Mouse (Mus musculus): ENCODE data around the gene Lpp. TPM values are rescaled to one million over a fixed set of nuclear protein-coding genes. Genes with fewer than 3 reads are reported as not detected.

The Lpp gene
- polyA plus RNA-seq, 1 experiment from 2014 or later, result 10.3 TPM

DNA sequence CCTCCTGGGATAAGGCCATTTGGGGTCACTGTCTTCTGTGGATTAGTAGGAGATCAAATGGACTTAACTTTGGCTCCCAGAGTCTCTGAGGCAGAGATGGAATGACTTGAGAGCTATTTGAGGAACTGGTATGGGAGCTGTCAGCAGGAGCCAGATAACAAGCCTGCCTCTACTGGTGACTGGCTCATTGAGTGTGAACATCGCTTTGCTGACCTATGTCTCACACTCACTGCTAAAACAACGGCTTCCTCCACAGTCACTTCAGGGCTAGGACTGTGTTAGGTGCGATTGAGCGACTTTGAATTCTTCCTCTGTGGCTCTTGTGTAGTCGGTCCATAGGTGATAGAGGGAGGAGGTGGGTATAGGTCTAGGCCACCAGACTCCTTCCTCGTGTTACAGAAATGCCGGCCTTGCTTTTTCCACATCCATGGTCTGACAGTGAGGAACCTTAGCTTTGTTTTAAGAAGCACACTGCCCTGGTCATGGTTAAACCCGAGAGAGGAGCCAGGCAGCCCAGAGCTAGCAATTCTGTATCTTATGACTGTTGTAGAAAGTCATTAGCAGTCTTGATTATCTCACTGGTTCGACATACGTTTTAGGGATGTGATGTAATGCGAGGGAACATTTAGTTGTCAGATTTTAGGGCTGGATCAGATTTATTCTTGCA is 108.5 kb downstream of the Lpp start:
- ATAC-seq (ENCODE audit: low read depth), result no peak

DNA sequence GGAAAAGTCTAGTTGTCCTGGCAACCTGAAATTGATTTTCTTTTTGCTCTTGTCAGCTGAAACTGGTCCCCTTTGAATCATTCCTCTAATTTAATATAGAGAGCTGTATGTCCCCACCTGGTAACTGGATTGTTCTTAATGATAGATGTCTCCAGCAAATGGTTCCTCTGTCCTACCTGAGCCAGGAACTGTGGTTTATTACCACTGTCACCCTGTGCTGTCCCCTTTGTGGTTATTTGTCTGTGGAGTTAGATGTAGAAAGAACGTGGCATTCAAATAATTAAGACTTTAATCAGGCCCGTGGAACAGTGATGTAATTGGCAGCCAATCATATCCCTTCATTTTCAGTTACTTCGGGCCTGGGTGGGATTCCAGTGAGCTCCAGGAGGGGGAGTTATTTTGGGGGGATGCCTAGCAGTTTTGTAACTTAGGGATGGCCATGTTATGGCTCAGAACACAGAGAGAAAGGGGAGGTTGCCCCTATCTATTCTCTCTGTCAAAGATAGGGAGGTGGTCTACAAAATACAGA is 109.1 kb downstream of the Lpp start:
- 60% methylated on average over 3 of the region's 3 CpGs for WGBS (ENCODE audit: insufficient replicate concordance)
- Histone ChIP-seq H3K4me1 (ENCODE audit: control insufficient read depth, low read depth, low read length) (no peaks in the 10 kb centered on the region), H3K9me3 (replicated peaks; ENCODE audit: control insufficient read depth, low read length) (no peaks in the 10 kb centered on the region), H3K4me3 (ENCODE audit: low read depth, low read length) (no peak overlapping the region), H3K27ac (ENCODE audit: low read length) (no peak overlapping the region), H3K36me3 (ENCODE audit: control insufficient read depth, insufficient read depth) (no peaks in the 10 kb centered on the region), H3K27me3 (ENCODE audit: control insufficient read depth, insufficient read depth, low read depth, low read length) (no peaks in the 10 kb centered on the region), H3K4me2 (ENCODE audit: low read depth, low read length) (no peak overlapping the region), H3K9ac (ENCODE audit: low read depth, low read length) (no peak overlapping the region)
- ATAC-seq (ENCODE audit: low read depth), result no peak

More for the DNA sequence above, 108.5 kb downstream of the Lpp start:
- H3K4me2 ChIP-seq (ENCODE audit: low read depth, low read length), result no peak overlapping the region
- no peaks in the 10 kb centered on the region for H3K36me3 ChIP-seq (ENCODE audit: control insufficient read depth, insufficient read depth)
- no peak overlapping the region; the same call in 1 of the 2 replicates for H3K27ac ChIP-seq (ENCODE audit: low read length)
- H3K9ac ChIP-seq (ENCODE audit: low read depth, low read length), result no peak overlapping the region
- H3K4me1 ChIP-seq (ENCODE audit: control insufficient read depth, low read depth, low read length), result no peaks in the 10 kb centered on the region
- no peaks in the 10 kb centered on the region for H3K9me3 ChIP-seq (replicated peaks; ENCODE audit: control insufficient read depth, low read length)
- H3K4me3 ChIP-seq (ENCODE audit: low read depth, low read length), result no peak overlapping the region
- 58% methylated on average over 11 of the region's 11 CpGs for WGBS (ENCODE audit: insufficient replicate concordance)
- no peaks in the 10 kb centered on the region for H3K27me3 ChIP-seq (ENCODE audit: control insufficient read depth, insufficient read depth, low read depth, low read length)

DNA sequence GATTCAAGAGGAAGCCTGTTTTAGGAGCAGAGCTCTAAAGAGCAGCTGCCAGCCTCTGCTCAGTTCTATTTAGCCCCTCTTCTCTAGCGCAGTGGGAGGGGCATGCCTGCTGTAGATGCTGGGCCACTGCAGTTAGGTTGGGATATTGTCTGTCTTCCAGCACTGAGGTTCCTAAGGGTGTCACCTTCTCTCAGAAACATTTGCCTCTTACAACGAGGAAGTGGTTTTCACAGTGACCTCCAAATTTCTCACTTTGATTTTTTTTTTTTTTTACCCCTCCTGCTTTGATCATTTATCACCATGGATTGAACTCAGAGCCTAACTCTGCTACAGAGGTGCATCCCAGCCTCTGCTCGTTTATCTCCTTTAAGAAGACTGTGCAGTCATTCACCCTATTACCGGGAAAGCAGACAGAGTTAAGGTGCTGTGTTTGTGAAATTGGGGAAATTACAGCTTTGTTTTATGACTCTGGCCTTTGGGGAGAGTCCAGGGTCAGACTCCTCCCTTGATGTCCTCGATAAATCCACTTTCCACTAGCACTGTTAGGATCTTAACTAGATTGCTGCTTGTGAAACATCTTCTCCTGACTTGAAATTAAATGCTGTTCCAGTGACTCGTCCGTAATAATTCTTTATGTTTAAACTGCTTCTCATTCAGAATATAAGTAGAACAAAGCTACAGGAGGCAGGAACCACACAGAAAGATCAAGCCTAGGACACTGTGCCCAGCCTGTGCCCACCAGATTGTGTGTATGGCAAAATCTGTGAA is 111.7 kb downstream of the Lpp start:
- no peak for ATAC-seq (ENCODE audit: low read depth)
- Histone ChIP-seq H3K4me1 (ENCODE audit: control insufficient read depth, low read depth, low read length) (no peaks in the 10 kb centered on the region; the same call in 1 of the 2 replicates), H3K4me2 (ENCODE audit: low read depth, low read length) (no peak overlapping the region), H3K9ac (ENCODE audit: low read depth, low read length) (no peak overlapping the region), H3K36me3 (ENCODE audit: control insufficient read depth, insufficient read depth) (no peaks in the 10 kb centered on the region), H3K9me3 (replicated peaks; ENCODE audit: control insufficient read depth, low read length) (no peaks in the 10 kb centered on the region), H3K27ac (ENCODE audit: low read length) (no peak overlapping the region), H3K4me3 (ENCODE audit: low read depth, low read length) (no peak overlapping the region), H3K27me3 (ENCODE audit: control insufficient read depth, insufficient read depth, low read depth, low read length) (no peaks in the 10 kb centered on the region)
- WGBS (ENCODE audit: insufficient replicate concordance), result 42% methylated on average over 7 of the region's 7 CpGs

DNA sequence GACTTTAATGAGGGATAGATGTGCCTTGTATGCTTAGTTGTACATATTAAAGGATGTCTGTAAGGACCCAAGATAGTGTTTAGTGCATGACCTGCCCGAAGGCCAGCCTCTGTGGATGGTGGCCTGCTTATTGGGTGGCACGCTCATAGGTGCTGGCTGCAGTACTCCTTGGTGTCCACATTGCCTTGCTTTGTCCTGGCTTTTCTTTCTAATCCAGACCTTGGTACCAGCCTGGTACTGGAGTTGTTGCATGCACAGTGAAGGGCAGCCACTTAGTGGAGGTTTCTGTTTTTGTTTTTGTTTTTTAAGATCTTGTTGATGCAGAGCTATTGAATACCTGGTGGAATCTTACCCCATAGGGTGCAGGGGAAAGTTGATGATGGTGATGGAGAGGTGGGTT is 112.9 kb downstream of the Lpp start:
- WGBS (ENCODE audit: insufficient replicate concordance), result 65% methylated on average over 2 of the region's 2 CpGs
- H3K9ac ChIP-seq (ENCODE audit: low read depth, low read length), result no peak overlapping the region
- no peak overlapping the region for H3K4me3 ChIP-seq (ENCODE audit: low read depth, low read length)

DNA sequence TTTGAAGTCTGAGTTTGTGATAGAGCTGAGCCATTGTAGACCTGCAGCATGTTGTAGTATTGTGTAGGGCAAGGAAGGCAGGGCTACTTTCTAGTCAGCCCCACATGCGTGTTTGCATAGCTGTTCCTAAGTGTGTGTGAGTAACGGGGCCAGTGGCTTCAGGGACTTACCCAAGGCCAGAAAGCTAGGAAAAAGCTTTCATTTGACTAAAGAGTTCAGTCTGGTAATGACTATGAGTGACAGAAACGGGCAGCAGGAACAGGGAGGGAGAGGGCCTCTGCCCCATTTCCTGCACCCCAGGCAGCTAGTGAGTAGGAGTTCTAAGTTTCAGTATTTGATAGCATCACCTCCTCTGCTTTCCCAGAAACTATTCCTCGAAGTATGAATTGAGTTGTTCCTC is 113.4 kb downstream of the Lpp start:
- Histone ChIP-seq H3K9me3 (replicated peaks; ENCODE audit: control insufficient read depth, low read length) (no peaks in the 10 kb centered on the region), H3K4me2 (ENCODE audit: low read depth, low read length) (no peak overlapping the region), H3K9ac (ENCODE audit: low read depth, low read length) (no peak overlapping the region), H3K27ac (ENCODE audit: low read length) (no peak overlapping the region), H3K4me1 (ENCODE audit: control insufficient read depth, low read depth, low read length) (no peaks in the 10 kb centered on the region; the same call in 1 of the 2 replicates), H3K4me3 (ENCODE audit: low read depth, low read length) (no peak overlapping the region), H3K27me3 (ENCODE audit: control insufficient read depth, insufficient read depth, low read depth, low read length) (no peaks in the 10 kb centered on the region), H3K36me3 (ENCODE audit: control insufficient read depth, insufficient read depth) (no peaks in the 10 kb centered on the region)
- ATAC-seq (ENCODE audit: low read depth), result no peak
- whole genome bisulfite sequencing (ENCODE audit: insufficient replicate concordance), result 36% methylated on average over 4 of the region's 4 CpGs

More for the DNA sequence above, 112.9 kb downstream of the Lpp start:
- no peaks in the 10 kb centered on the region for H3K36me3 ChIP-seq (ENCODE audit: control insufficient read depth, insufficient read depth)
- no peak overlapping the region for H3K27ac ChIP-seq (ENCODE audit: low read length)
- no peaks in the 10 kb centered on the region for H3K9me3 ChIP-seq (replicated peaks; ENCODE audit: control insufficient read depth, low read length)
- no peak overlapping the region for H3K4me2 ChIP-seq (ENCODE audit: low read depth, low read length)
- no peak for ATAC-seq (ENCODE audit: low read depth)
- H3K27me3 ChIP-seq (ENCODE audit: control insufficient read depth, insufficient read depth, low read depth, low read length), result no peaks in the 10 kb centered on the region
- H3K4me1 ChIP-seq (ENCODE audit: control insufficient read depth, low read depth, low read length), result no peaks in the 10 kb centered on the region; the same call in 1 of the 2 replicates

DNA sequence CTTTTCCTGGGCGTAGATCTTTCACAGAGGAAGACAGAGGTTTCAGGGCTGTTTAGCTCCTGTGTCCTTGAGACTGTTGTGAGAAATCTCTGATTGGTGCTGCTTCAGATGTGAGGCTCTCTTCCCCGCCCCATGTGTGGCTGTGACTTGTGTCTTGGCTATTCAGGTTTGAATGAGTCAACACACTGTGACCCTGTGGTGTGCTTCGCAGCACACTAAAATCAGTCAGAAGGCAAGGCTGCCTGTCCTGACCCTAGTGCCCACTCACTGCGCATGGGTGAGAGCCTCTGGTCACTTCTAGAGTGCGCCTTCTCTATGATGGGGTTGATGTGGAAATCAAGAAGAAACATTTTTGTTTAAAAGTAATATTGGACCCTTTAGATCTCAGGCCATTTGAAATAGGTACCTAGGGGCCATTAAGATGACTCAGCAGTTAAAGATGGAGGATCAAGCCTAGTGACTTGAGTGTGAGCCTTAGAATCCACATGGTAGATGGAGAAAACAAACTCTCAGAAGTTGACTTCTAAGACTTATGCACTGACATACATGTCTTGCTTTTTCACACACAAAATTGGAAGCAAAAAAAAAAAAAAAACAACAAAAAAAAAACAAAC is 114.7 kb downstream of the Lpp start:
- H3K36me3 ChIP-seq (ENCODE audit: control insufficient read depth, insufficient read depth), result no peaks in the 10 kb centered on the region
- no peaks in the 10 kb centered on the region for H3K27me3 ChIP-seq (ENCODE audit: control insufficient read depth, insufficient read depth, low read depth, low read length)
- no peak overlapping the region for H3K4me2 ChIP-seq (ENCODE audit: low read depth, low read length)
- no peak overlapping the region for H3K27ac ChIP-seq (ENCODE audit: low read length)
- no peaks in the 10 kb centered on the region; the same call in 1 of the 2 replicates for H3K4me1 ChIP-seq (ENCODE audit: control insufficient read depth, low read depth, low read length)
- no peak overlapping the region for H3K9ac ChIP-seq (ENCODE audit: low read depth, low read length)
- H3K4me3 ChIP-seq (ENCODE audit: low read depth, low read length), result no peak overlapping the region
- 66% methylated on average over 5 of the region's 5 CpGs for WGBS (ENCODE audit: insufficient replicate concordance)
- no peaks in the 10 kb centered on the region for H3K9me3 ChIP-seq (replicated peaks; ENCODE audit: control insufficient read depth, low read length)
- no peak for ATAC-seq (ENCODE audit: low read depth)

DNA sequence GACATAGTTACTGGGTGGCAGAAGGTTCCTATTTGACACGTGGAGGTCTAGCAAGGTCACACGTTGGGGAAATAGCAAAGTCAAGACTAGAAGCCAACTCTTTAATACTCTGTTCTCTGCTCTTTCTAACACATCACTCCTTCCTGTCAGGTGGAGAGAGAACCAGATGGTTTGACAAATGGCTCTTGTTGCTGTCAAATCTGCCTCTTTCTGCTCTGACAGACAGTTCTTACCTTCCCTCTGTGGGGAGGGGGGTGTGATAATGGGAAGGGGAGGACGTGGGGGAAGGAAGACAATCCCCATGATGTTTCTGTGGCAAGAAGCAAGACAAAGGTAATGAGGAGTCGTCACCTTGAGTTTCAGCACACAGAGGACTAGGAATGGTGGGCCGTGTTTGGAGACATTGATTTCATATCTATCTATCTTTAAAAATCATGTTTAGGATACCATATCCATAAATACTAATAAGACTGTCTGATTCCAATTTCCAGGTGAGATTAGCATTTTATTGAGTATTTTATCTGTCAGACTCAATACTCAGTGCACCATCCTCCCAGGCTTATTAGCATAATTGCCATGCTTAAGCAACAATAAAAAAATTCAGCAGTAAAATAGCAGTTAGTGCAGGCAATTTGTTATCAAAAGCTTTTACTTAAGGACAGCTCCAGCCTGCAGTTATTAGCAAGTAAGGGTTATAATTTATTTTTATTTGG is 115.9 kb downstream of the Lpp start:
- Histone ChIP-seq H3K4me3 (ENCODE audit: low read depth, low read length) (no peak overlapping the region), H3K9ac (ENCODE audit: low read depth, low read length) (no peak overlapping the region), H3K36me3 (ENCODE audit: control insufficient read depth, insufficient read depth) (no peaks in the 10 kb centered on the region), H3K27me3 (ENCODE audit: control insufficient read depth, insufficient read depth, low read depth, low read length) (no peaks in the 10 kb centered on the region), H3K27ac (ENCODE audit: low read length) (no peak overlapping the region), H3K9me3 (replicated peaks; ENCODE audit: control insufficient read depth, low read length) (no peaks in the 10 kb centered on the region), H3K4me1 (ENCODE audit: control insufficient read depth, low read depth, low read length) (no peaks in the 10 kb centered on the region; the same call in 1 of the 2 replicates), H3K4me2 (ENCODE audit: low read depth, low read length) (no peak overlapping the region)
- ATAC-seq (ENCODE audit: low read depth), result no peak
- 47% methylated on average over 5 of the region's 5 CpGs for WGBS (ENCODE audit: insufficient replicate concordance)

DNA sequence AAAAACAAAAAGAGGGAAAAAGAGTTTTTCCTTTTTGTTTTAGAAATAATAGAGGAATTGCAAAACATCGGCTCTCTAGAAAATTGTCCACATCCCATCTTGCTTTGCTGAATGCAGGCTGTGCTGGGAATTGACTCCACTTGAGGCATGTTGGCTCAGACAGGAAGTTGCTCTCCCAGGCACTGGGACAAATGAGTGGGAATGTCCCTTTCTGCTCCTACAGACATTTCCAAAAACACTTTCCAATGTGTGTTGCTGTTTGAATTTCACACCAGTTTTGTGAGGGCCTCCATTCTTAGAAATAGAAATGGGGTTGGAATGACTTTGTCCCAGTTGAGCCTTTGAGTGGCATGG is 116.5 kb downstream of the Lpp start:
- Histone ChIP-seq H3K36me3 (ENCODE audit: control insufficient read depth, insufficient read depth) (no peaks in the 10 kb centered on the region), H3K9me3 (replicated peaks; ENCODE audit: control insufficient read depth, low read length) (no peaks in the 10 kb centered on the region), H3K27ac (ENCODE audit: low read length) (no peak overlapping the region), H3K4me2 (ENCODE audit: low read depth, low read length) (no peak overlapping the region), H3K4me3 (ENCODE audit: low read depth, low read length) (no peak overlapping the region), H3K9ac (ENCODE audit: low read depth, low read length) (no peak overlapping the region), H3K27me3 (ENCODE audit: control insufficient read depth, insufficient read depth, low read depth, low read length) (no peaks in the 10 kb centered on the region), H3K4me1 (ENCODE audit: control insufficient read depth, low read depth, low read length) (no peaks in the 10 kb centered on the region; the same call in 1 of the 2 replicates)
- WGBS (ENCODE audit: insufficient replicate concordance), result 67% methylated on average over 1 of the region's 1 CpGs
- no peak for ATAC-seq (ENCODE audit: low read depth)
